Mouse (Mus musculus): ENCODE measurements around the gene Vash2. TPM values are rescaled to one million over a fixed set of nuclear protein-coding genes. Genes with fewer than 3 reads are reported as not detected.
A peak's percentile ranks its signal among the peaks of the same experiment; 100 is the strongest.
"Not testable (repeated sequence)": the region's sequence is repeated elsewhere in the genome, so short reads cannot be mapped to it uniquely, and the experiment has no call there.

Vash2 gene
- total RNA-seq, 2 experiments from 2014 or later: 0.20 to 0.33 TPM

DNA sequence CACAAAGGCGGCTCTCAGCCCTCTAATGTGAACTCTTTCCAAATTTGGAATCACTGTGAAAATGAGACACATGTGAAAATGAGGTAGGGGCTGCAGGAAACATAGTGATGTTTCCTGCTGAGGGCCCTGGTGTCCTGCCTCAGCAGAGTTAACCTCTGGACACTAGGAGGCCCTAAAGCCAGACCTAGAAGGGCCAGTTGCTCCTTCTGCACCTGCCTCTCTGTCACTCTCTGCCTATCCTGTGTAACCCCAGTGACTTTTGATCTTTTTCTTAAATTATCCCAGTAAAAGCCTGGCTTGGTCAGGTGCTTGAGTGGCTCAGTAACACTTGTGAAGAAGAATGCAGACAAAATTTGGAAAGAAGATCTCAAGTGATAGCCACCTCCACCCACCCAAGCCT lies 4.3 kb downstream of the Vash2 start:
- no peak for DNase-seq

DNA sequence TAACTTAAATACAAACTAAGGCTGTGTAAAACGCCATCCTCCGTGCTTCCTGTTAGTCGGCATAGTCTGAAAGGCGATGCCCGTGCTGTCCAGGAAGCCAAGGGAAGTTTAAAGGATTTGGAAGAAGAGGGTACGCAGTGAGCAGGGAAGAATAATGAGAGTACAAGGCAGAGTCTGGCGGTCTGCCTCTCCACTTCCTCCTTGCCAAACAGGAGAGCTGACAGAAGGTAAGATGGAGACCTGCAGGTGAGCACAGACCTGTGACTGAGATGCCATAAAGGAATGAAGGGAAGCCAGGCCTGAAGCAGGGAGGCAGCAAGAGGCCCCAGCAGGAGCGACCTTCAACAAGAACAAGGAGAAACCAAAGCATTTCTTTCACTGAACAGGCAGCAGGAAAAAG lies 4.9 kb downstream of the Vash2 start:
- no peak for DNase-seq

DNA sequence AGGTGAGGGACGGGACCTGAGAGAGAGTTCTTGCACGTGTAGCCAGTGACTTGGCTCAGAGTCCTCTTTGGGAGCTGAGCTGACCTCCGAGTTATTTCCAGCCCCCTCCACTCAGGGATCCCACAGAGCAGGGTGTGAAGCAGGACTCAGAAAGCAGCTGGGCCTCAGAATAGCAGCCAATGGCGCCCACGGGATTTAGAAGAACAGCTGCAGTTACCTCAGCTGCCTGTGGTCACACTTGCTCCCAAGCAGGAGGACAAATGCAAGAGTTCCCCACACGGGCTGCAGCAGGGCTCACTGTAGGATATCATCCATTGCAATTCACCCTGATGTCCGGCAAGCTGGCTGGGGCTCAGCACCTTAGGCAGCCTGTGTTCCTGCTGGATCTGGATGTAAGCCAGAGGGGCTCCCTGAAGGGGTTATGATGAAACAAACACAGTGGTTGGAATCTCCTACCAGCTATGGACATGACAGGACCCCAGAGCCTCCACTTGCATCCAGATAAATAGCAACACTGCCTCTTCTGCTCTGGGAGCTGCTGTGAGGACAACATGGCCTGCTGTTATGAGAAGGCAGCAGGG lies 6.4 kb downstream of the Vash2 start:
- DNase-seq: peak; percentile 57 to 69

DNA sequence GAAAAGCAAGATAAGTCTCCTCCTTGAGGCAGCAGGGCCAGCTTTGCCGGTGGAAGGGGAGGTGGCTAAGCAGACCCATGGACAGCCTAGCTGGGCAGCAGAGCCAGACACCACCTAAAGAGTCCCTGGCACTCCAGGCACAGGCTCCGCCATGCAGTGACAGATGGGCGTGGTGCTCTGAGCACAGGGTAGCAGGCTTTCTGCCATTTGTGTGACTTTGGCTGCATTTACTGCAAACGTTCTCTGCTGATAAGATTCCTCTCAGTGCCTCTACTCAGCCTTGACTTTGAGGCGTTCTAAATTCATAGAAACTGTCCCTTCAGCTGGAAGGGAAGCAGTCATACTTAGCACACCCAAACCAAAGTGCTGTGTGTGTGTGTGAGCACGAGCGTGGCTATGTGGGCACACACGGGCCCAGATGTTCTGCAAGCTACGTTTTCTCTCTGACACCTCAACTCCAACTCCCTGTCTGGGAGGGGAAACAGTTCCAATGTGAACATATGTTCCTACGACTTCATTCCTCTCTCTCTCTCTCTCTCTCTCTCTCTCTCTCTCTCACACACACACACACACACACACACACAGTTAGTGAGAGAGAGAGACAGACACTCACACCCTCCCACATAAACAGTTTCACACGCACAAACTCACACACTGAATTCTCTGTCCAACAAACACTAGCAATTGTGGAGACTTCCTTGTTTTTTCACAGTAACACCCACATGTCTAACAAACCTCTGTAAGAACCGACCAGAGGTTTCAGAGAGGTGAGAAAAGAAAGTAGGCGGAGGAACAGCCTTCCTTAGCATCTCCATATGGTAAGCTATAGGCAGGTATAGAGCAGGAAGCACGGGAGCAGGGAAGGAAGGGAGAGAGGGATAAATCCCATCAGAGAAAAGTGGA lies 7.1 kb downstream of the Vash2 start:
- peak; percentile 46 to 52 for DNase-seq

DNA sequence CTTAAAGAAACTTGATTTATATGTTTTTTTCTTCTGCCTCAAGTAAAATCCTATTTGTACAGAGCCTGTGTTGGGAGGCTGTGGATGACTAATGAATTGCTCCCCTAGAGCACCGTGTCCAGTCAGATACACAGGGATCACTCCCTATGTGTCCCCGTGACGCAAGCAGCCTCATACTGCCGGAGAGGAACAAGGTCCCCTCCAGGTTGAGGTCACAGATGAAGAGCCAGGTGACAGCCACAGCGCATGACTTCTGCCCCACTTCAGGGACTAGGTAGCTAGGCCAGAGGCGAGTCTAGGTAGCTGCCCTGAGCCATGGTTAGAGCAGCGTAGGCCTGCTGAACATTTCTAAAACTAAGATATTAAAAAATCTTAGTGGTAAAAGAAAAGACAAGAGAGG lies 11.1 kb downstream of the Vash2 start:
- DNase-seq: no peak

DNA sequence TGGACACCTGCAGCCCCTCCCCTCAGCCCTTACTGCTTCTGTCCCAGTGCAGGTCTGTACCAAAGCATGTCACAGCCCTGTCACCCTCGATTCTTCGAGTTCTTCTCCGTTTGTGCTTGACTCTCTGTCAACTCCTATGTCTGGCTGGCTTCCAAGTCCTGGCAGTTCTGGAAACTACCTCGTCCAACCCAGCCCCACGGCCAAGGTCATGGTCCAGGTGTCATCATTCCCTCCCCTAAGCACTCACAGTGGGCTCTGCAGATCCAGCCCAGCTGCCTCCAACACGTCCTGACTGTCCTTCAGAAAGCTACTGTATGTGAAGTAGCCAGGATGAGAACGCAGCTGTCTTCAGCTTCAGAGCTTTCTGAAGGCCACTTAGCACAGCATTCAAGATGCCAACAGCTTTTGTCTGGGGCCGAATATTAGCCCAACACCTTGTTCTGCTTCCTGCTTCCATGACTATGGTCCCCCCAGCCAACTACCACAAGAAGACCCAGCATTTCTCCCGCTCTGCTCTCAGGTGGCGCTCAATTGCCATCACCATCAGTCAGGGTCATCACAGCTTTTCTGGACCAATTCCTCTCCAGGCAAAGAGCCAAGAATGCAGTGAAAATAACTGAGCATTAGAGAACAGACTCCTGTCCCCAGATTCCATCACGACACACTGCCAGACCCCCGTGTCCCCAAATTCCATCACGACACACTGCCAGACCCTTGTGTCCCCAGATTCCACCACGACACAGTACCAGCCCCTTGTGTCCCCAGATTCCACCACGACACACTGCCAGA lies 13.9 kb downstream of the Vash2 start:
- peak; percentile 14 to 26 for DNase-seq

DNA sequence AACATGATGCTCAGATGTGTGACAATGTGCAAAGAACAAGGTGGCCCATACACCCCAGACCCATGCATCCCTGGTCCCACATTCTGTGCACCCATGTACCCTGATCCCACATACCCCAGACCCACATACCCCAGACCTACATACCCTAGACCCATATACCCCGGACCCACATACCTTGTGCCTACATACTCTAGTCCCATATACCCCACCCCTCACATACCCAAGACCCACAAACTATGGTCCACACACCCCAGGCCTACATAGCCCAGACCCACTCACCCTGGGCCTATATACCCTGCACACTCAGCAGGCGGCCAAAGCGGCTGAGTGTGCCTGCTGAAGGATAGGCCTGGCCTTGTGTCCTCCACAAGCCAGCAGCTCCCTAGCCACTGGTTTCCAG lies 16.3 kb downstream of the Vash2 start:
- no peak for DNase-seq

DNA sequence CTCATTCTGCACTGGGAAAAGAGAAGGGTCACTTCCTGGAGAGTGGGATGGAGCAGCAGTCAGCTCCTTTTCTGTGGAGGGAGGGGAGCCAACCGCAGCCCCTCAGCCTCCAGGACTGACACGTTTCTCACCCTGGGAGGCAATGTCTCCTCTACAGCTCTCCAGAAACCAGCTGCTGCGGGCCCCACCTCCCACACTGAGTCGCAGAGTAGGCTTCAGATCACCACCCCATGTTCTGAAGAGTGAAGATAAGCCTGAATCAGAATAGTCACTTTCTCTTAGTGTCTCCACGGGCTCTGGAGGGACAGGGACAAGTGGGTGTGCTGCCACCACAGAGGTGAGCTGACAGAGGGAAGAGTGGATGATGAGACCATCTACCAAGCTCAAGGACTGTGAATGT lies 20.3 kb downstream of the Vash2 start:
- DNase-seq: no peak

DNA sequence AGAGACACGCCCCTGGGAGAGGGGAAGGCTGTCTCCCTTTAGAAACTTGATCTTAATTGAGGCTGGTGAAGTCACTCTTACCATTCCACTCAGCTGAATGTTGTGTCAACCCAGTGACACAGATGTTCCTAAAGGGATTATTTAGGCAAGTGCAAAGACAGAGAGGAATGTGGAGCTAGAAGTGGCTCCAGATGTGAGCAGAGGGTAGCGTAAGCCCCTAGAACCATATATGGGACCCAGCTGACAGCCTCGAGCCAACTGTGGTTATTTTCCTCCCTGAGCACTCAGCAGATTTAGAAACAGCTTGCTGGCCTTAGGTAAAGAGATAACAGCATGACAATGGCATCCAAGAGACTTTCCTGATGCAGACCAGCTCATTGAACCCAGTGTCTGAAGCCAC lies 26.1 kb downstream of the Vash2 start:
- DNase-seq: no peak

DNA sequence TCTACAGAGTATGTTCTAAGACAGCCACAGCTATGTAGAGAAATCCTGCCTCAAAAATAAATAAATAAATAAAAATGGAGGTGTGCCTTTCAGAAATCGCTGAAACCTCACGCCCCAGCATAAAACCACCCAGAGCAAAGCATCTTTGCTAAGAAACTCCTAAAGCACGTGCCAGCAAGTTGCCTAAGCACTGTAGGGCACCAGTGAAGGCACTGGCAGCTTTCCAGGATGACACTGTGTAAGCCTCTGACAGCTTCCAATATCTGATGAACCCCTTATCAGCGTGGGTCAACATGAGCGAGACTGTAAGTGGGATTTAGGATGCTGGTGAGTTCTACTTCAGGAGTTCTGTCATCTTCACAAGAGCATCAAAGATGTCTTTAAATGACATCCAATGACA lies 28.1 kb downstream of the Vash2 start:
- no peak for DNase-seq

DNA sequence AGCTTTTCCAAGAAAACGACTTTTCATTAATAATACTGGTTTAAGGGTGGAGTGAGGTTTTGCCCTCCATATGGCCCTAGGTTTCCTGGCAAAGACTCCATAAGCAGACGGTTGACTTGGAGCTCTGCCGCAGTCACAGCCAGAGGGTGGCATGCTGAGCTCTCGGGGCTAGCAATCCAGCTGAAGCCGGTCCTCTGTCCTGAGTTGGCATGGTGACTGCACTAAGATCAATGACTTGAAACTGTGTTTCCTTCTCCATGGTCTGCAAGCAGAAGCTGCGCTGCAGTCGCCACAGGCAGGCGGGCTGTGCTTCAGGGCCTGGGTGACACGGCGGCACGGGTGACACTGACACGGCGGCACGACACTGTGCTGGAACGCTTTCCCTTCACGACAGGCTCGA lies 30.2 kb downstream of the Vash2 start:
- DNase-seq: no peak

DNA sequence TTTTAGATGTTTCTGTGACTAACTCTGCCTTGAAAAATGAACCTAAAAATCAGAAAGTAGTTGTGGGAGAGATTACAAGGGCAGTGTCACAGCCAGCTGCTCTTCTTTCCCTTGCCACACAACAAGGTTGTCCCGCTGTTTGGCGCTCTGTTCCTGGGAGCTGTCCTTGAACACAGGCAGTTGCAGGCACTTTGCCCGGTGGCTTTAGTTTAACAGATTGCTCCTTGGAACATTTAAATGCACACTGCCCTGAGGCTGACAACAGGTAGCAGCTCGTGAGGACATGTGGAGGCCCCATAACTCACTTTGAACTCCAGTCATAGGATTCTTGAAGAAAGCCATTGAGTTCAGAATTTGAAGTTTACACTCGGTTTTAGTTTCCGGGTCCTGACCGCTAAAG lies 30.7 kb downstream of the Vash2 start:
- no peak for DNase-seq

DNA sequence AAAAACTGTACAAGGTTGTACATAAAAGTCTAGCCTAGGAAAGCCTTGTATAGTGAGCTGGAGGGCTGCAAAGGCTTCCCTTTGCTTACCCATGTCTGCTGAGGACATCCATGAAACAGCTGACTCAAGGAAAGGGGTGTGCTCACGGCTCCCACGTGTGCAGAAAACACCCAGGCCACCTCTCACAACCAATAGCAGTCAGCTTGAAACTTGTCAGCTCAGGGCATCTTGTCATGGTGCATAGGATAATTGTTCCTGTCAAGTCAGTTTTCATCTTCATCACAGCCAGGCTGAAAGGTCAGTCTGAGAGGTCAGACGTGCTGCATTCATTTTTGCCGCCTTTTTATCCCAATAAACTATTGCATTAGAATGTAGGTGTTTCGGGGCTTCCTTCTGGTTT lies 31.1 kb downstream of the Vash2 start:
- no peak for DNase-seq

DNA sequence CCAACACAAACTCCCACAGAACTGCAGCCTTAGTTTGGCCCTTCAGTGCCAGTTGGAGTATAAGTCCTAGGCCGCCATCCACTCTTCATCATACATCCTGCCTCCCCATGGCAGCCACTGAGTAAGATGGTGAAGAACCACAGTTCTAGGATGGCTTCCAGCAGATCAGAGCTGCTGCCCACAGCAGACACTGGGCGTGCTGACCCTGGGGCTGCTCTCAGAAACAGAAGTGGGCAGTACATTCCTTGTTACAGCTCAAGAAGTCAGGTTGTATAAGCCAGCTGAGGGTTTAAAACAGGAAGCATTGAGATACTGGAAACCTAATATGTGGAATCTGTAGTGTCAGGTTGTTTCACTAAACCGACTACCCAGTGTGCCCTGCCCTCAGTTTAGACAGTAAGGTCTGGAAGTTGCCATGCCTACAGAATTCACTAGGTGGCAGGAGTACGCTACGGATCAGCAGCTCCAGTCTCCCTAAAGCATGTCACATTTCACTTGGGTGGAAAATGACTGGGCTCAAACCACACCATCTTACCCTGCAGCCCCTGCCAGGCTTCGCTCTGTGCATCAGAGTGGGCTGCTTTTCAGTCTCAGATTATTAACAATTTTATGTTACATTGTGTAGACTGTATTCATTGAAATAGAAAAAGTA lies 34.9 kb downstream of the Vash2 start:
- DNase-seq: peak; percentile 73 to 90

DNA sequence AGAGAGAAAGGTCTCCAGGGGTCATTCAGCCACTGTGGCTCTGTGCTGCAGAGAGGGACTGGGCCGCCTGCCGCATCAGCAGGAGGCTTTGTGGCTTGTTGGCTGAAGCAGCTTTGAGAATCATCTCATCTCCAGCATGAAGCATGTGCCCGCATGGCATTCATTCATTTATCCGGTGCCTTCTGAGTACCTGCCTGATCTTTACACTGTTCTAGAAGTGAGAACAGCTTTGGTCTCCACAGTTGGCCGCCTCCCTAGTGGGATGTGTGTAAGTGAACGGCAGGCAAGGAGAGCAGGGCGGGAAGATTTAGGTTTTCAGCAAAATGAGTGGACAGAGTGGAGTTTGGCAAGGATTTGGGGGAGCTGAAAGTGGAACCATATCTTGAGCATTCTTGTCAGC lies 39.3 kb downstream of the Vash2 start:
- DNase-seq: no peak

DNA sequence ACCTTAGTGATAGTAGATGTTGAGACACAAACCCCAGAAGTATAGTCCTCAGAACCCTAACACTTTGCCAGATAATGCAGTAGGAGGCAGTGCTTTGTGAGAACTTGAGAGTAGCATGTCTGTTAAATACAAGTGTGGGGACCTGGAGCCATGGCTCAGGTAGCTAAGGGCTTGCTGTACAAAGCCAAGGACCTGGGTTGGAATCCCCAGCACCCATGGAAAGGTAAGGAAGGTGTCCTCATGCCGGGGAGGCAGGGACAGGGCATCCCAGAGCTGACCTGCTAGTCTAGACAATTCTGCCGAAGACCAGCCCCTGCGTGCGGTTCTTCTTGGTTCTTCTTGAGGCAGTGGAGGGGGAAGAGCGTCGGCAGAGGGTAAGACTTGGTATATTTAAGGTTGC lies 48.9 kb downstream of the Vash2 start:
- no peak for DNase-seq

DNA sequence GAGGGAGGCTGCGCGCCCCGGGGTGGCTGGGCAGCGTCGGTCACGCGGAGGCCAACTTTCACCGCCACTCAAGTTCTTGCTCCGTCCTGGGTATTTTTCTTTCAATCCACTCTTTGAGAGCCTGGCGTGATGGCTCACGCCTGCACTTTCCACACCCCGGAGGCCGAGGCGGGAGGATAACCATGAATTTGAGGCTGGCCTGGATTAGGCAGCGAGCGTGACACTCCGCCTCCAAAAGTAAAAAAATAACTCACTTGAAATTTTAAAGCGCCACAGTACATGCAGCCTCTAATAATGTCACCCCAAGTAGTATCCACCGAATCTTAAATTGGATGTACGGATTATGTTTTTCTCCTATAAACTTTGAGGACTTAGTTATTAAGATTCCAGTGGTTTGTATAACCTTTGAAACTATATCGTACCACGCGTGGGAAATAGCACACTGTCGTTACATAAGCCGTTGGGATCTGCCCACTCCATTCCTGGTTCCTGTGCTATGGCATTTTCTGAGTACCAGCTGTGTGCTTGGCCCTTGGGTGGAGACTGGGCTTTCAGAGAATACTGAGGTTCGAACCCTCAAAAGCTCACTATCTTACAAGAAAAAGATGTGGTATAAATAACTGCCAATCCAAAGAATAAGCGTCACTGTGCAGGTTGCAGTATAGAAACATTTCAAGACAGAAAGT lies 49.9 kb downstream of the Vash2 start:
- peak; percentile 48 to 73 for DNase-seq

DNA sequence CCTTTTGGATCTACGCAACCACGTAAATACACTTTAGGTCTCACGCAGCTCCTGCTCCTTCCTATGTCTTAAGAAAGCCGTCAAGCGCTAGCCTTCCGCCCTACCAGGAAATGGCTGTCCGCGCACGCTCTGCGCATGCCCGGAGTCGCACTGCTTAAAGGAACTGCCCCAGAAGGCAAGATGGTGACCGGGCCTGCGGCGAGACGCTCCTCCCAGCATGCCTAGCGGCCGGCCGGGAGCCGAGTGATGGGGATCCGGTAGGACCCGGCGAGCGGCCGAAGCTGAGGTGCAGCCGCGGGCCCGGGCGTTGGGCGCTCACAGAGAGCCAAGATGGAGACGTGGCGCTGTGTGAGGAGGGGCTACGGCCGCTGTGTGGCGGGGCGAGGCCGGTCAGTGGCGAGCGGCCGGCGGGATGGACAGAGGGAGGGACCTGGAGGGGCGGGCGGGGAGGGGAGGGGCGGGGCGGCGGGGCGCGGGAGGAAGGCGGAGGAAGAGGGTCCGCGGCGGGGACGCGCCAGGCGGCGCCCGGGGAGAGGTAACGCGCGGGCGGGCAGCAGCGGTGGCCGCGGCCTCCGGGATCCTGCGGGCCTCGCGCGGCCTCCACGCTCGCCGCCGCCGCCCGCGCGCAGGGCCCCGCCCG lies 50.6 kb downstream of the Vash2 start:
- DNase-seq: peak; percentile 98 to 99

DNA sequence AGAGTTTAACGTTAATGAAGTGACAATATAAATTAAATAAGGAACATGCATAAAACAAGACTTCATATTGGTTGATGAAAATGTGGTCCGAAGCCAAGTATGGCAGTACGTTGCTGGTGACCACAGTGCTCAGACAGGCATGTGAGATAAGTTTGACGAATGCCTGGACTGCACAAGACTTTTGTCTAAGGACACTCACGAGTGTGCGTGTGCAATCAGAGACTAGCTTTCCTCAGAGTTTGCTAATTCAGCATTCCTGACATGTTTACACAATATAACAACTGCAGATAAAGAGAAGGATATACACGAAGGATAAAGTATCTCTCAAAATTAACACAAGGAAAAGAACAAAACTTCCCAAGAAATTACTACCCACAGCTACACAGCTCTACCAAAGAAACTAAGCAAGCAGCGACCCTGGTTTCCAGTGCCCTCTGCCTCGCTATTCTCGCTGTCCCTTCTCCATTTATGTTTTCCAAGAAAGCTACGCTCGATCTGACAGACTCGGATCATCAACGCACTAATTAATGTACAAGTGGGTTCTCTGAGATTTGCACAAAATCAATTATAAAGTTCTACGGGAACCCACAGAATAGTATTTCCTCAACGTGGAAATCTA lies 51.2 kb downstream of the Vash2 start:
- DNase-seq: peak in 1 of 2 experiments; percentile 26

DNA sequence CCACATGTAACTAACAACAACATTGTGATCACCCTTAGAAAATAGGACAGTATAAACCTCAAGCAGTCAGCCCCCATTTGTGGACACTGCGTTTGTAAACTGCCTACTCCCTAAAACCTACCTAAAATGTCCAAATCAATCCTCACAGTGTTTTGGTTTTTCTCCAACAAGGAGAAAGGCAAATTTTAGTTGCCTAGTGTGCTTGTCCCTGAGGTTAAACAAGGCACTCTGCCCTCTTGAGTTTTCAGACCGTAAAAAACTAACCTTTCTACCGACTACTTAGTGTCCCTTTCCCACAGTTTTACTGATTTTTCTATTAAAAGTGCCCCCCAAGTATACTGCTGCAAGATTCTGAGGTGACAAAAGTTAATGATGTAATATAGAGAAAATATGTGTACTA lies 51.8 kb downstream of the Vash2 start:
- no peak for DNase-seq

DNA sequence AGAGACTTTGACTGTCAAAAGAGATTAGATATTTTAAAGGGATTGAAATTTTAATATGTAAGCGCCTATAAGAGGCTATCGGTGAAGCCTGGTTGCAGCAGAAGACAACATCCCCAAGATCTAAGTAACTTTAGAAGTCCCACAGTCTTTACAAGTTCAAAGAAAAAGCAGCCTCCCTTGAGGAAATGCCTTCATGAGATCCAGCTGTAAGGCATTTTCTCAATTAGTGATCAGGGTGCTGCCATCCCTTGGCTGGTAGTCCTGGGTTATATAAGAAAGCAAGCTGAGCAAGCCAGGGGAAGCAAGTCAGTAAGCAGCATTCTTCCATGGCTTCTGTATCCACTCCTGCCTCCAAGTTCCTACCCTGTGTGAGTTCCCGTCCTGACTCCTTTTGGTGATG lies 54.3 kb downstream of the Vash2 start, which contains the start of gene Angel2:
TSS of gene Angel2 (plus strand) at position 301 of the 400 bp plus-strand sequence.
- DNase-seq: not testable (repeated sequence)

Data from heart, adult 18-20 months (tissue).